Mouse (Mus musculus) C2C12 (cell line): Measurements from ENCODE around the gene Prr22.

Experiments used
- CTCF ChIP-seq: IDR thresholded peaks from one replicate; pipeline ENCODE4 v1.5.1; 2011; ENCODE audit not compliant: control insufficient read depth, insufficient read depth, insufficient read length
- MAX ChIP-seq: IDR thresholded peaks from one replicate; pipeline ENCODE4 v1.6.1; 2011; ENCODE audit warnings: mild to moderate bottlenecking, control low read depth
- USF1 ChIP-seq: IDR thresholded peaks from one replicate; pipeline ENCODE4 v1.6.1; 2011; ENCODE audit warnings: low read depth, mild to moderate bottlenecking, control low read depth, moderate library complexity

DNA sequence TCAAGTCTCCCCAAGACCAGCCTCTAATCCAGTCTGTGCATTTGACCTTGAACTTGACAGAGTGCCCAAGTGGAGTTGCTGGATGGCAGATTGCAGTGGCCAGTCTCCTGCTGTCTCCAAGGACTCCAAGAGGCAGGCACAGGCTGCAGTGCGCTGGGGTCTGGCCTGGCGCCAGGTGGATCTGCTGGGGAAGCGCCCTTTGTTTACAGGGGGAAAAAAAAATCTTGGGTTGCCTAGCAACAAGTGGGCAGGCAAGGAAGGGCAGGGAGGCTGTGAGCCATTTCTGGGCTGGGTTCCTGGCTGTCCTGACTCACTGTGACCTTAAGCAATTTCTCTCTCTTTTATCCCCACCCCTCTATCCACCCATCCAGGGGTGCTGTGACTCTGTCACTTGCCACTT lies 40.2 kb downstream of the Prr22 start:
- TF ChIP-seq MAX (no peak), USF1 (no peak), CTCF (no peak)
